Mouse (Mus musculus) lung, postnatal 0 days (tissue): Measurements from ENCODE around the gene Ipo13. TPM values are rescaled to one million over a fixed set of nuclear protein-coding genes. Genes with fewer than 3 reads are reported as not detected.

Experiments used
- ATAC-seq: fragments of 200-750 bp; cut with Nextera tagmentation; 2 replicates; pipeline ENCODE4 v1.8.0; 2017; ENCODE audit warnings: moderate library complexity
- DNase-seq: peaks from one replicate; pipeline ENCODE4 v3.0.0-alpha.2; 2016; ENCODE audit warnings: low spot score
- H3K27ac ChIP-seq: fragments of 300-500 bp; sonication (generic); 2 replicates; pipeline ENCODE4 v1.5.1; 2014; ENCODE audit warnings: antibody characterized with exemption, mild to moderate bottlenecking, low read length, mixed read lengths
- H3K27me3 ChIP-seq: fragments of 300-500 bp; sonication (generic); replicated peaks from 2 replicates; pipeline ENCODE4 v1.6.1; 2014; ENCODE audit warnings: low read length, mixed read lengths; ENCODE audit not compliant: insufficient read depth
- H3K36me3 ChIP-seq: fragments of 300-500 bp; sonication (generic); 2 replicates; pipeline ENCODE4 v1.6.1; 2014; ENCODE audit warnings: low read length, mixed read lengths; ENCODE audit not compliant: insufficient read depth
- H3K4me1 ChIP-seq: fragments of 300-500 bp; sonication (generic); 2 replicates; pipeline ENCODE4 v1.6.1; 2014; ENCODE audit warnings: antibody characterized with exemption, low read depth, low read length, mixed read lengths; ENCODE audit not compliant: insufficient read depth
- H3K4me2 ChIP-seq: fragments of 300-500 bp; sonication (generic); replicated peaks from 2 replicates; pipeline ENCODE4 v1.6.1; 2014; ENCODE audit warnings: low read depth, mild to moderate bottlenecking, low read length, moderate library complexity, mixed read lengths
- H3K4me3 ChIP-seq: fragments of 300-500 bp; sonication (generic); 2 replicates; pipeline ENCODE4 v1.5.1; 2014; ENCODE audit warnings: low read depth, low read length
- H3K9ac ChIP-seq: fragments of 300-500 bp; sonication (generic); replicated peaks from 2 replicates; pipeline ENCODE4 v1.6.1; 2014; ENCODE audit warnings: low read depth, mild to moderate bottlenecking
- H3K9me3 ChIP-seq: fragments of 300-500 bp; sonication (generic); 2 replicates; pipeline ENCODE4 v1.6.1; 2016; ENCODE audit warnings: low read length, mixed read lengths
- CTCF ChIP-seq: IDR thresholded peaks from 2 replicates; pipeline ENCODE4 v1.5.1; 2016; ENCODE audit warnings: antibody characterized with exemption, mild to moderate bottlenecking
- EP300 ChIP-seq: IDR thresholded peaks from 2 replicates; pipeline ENCODE4 v1.6.1; 2016; ENCODE audit warnings: antibody characterized with exemption, mild to moderate bottlenecking, control low read depth
- WGBS: fragments of 180-500 bp; shearing (Covaris S2); extraction: QIAGEN DNeasy Blood & Tissue Kit; methylation state at CpG from one replicate; pipeline ENCODE4 v1.1.7; 2014; 5-methylcytosine and 5-hydroxymethylcytosine counted together
- polyA plus RNA-seq: library from polyadenylated mRNA; unstranded; fragments of >200 nt; fragmentation: Nextera tagmentation; extraction: Ambion mirVana; gene quantifications from 2 replicates; pipeline ENCODE4 v1.2.1, GENCODE M21; 2015

Gene Ipo13
- polyA plus RNA-seq, 1 experiment from 2014 or later: 35.6 TPM

DNA sequence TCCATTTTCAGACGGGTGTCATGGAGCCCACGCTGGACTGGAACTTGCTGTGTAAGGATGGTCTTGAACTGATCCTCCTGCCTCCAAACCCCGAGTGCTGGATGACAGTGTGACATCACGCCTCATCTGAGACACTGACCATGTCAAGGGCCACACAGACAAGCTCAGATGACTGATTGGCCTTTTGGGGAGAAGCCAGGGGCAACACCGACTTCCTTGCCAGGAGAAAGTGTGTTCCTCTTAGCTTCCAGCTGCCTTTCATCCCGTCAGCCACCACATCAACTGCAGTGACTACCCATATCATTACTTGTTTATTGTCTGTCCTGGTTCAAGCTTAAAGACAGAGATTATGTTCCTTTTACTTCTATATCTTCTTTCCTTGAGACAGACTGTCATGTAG, 10.1 kb upstream of the Ipo13 start:
- WGBS: 33% methylated on average over 5 of the region's 6 CpGs
- Histone ChIP-seq H3K9ac (no peak overlapping the region), H3K4me1 (peaks cover 10% of the 10 kb centered on the region; the same call in 1 of the 2 replicates), H3K4me2 (no peak overlapping the region), H3K4me3 (no peak overlapping the region), H3K27ac (no peak overlapping the region), H3K9me3 (no peaks in the 10 kb centered on the region), H3K27me3 (peaks cover 29% of the 10 kb centered on the region), H3K36me3 (no peaks in the 10 kb centered on the region)
- TF ChIP-seq EP300 (no peak), CTCF (no peak)
- peak; percentile 15 for ATAC-seq
- peak; percentile 74 for DNase-seq

DNA sequence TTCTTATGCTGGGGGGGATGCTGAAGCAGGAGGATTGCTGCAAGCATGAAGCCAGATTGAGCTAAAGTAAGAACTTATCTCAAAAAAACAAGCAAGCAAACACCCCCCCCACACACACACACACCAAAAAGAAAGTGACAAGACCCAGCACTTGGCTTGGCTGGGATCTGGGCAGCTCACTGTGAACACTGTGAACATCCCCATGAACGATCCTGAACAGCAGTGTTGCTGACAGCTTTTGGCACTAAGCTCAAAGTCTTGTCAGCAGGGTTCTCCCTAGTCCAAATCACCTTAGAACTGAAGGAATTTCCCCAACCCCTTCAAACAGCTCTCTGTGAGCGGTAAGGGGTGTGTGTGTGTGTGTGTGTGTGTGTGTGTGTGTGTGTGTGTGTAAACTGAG, 8.7 kb upstream of the Ipo13 start:
- Histone ChIP-seq H3K27ac (no peak overlapping the region), H3K36me3 (no peaks in the 10 kb centered on the region), H3K9ac (no peak overlapping the region), H3K9me3 (no peaks in the 10 kb centered on the region), H3K27me3 (peaks cover 29% of the 10 kb centered on the region), H3K4me1 (peaks cover 6% of the 10 kb centered on the region; the same call in 1 of the 2 replicates), H3K4me2 (no peak overlapping the region), H3K4me3 (no peak overlapping the region)
- WGBS: 21% methylated on average over 2 of the region's 2 CpGs
- DNase-seq: no peak
- no peak for ATAC-seq
- no peak for TF ChIP-seq CTCF
- no peak for TF ChIP-seq EP300

DNA sequence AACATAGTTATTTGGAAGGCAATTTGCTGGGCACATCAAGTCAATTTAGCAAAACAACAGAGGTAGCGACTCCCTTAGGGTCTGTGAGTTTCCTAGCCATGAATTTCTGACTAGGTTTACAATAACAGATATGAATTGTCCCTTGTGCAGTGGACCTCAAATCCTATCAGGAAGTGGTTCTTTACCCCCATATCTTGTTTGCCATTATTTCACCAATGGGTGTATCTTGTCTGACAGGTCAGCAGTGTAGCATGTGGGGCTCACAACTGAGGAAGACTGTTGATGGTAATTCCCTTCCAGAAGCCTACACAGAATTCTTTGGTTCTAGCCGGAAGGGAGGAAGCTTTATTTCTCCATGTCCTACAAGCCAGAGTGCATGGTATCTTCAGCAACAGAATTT, 6.6 kb upstream of the Ipo13 start:
- Histone ChIP-seq H3K9ac (no peak overlapping the region), H3K9me3 (no peaks in the 10 kb centered on the region), H3K27me3 (peaks cover 12% of the 10 kb centered on the region; the same call in 1 of the 2 replicates), H3K4me1 (no peaks in the 10 kb centered on the region), H3K27ac (no peak overlapping the region), H3K4me2 (no peak overlapping the region), H3K4me3 (no peak overlapping the region), H3K36me3 (no peaks in the 10 kb centered on the region)
- TF ChIP-seq CTCF (no peak), EP300 (no peak)
- DNase-seq: no peak
- WGBS: 83% methylated on average over 2 of the region's 2 CpGs
- no peak for ATAC-seq

DNA sequence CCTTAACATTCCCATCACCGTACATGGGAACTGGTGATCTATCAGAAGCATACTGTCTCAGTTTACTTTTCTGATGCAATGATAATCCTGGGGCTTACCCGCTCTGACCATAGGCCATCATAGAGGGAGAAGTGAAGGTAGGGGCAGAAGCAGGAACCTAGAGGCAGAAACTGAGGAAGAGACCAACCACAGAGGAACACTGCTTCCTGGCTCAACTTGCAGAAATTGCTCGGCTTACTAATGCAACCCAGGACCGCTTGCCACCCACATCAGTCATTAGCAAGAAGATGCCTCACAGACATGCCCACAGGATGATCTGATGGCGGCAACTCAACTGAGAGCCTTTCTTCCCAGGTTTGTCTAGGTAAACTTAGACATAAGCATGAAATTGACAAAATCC, 4.0 kb upstream of the Ipo13 start:
- H3K4me2 ChIP-seq: no peak overlapping the region
- H3K9me3 ChIP-seq: no peaks in the 10 kb centered on the region
- no peaks in the 10 kb centered on the region for H3K27me3 ChIP-seq
- ATAC-seq (no peak), DNase-seq (no peak)
- TF ChIP-seq CTCF: no peak
- TF ChIP-seq EP300: no peak
- H3K4me3 ChIP-seq: no peak overlapping the region
- WGBS: 77% methylated on average over 5 of the region's 5 CpGs
- H3K4me1 ChIP-seq: peaks cover 11% of the 10 kb centered on the region; the same call in 1 of the 2 replicates
- H3K9ac ChIP-seq: no peak overlapping the region
- no peaks in the 10 kb centered on the region for H3K36me3 ChIP-seq
- no peak overlapping the region for H3K27ac ChIP-seq

DNA sequence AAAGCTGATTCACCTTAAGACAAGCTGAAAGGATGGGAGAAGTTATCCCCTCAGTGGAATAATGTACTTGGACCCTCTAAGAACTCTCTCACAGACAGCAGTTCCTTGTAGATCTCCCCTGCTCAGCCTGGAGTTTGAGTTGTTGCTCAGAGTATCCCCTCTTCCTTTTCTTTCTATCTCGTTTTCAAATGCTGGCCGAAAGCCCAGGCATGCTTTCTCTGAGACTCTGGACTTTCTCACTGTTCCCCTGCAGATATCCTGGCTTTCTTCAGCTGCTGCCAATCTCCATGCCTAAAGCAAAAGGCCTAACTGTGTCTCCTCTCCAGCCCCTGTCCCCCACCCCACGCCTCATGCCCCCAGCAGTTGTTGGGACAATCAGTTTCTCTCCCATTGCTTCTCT, 3.5 kb upstream of the Ipo13 start:
- Histone ChIP-seq H3K9ac (no peak overlapping the region), H3K4me2 (no peak overlapping the region), H3K4me3 (no peak overlapping the region), H3K27ac (no peak overlapping the region), H3K36me3 (no peaks in the 10 kb centered on the region), H3K9me3 (no peaks in the 10 kb centered on the region), H3K27me3 (no peaks in the 10 kb centered on the region), H3K4me1 (peaks cover 16% of the 10 kb centered on the region; the same call in 1 of the 2 replicates)
- WGBS: 46% methylated on average over 3 of the region's 3 CpGs
- no peak for ATAC-seq
- TF ChIP-seq CTCF (no peak), EP300 (no peak)
- DNase-seq: no peak

DNA sequence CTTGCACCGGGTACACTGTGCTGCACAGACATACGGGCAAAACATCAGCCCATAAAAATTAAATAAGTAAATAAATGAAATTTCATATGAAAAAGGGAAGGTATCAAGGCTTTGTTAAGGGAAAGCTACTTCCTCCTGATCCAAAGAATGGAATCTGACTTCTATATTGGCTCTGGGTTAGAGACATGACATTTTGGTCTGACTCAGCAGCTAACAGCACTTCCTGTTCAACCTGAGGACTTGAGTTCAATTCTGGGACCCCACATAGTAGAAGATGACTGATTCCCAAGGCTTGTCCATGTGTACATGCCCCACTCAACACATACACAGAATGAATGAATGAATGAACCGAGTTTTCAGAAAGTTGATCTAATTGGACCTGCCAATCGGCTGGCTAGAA, 3.0 kb upstream of the Ipo13 start:
- WGBS: 87% methylated on average over 4 of the region's 4 CpGs
- H3K4me2 ChIP-seq: no peak overlapping the region

DNA sequence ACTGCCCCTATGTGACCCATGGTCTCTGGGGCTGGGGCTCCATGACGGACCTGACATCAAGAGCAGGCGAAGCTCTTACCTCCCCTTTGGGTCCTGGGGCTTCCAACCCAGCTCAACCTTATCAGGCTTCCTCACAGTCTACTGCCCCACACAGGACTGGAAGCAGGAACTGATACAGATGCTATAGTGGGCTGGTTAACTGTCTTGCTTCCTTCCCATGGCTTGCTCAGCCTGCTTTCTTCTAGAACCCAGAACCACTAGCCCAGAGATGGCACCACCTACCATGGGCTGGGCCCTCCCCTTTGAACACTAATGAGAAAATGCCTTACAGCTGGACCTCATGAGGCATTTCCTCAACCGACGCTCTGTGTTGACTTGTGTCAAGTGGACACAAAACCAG, 2.6 kb upstream of the Ipo13 start:
- H3K27me3 ChIP-seq: no peaks in the 10 kb centered on the region
- DNase-seq: no peak
- H3K4me1 ChIP-seq: peaks cover 21% of the 10 kb centered on the region; the same call in 1 of the 2 replicates
- H3K27ac ChIP-seq: no peak overlapping the region
- H3K4me2 ChIP-seq: no peak overlapping the region
- TF ChIP-seq CTCF (no peak), EP300 (no peak)
- H3K9ac ChIP-seq: no peak overlapping the region
- no peak overlapping the region for H3K4me3 ChIP-seq
- no peaks in the 10 kb centered on the region for H3K36me3 ChIP-seq
- WGBS: 92% methylated on average over 4 of the region's 4 CpGs
- no peaks in the 10 kb centered on the region for H3K9me3 ChIP-seq
- no peak for ATAC-seq

More for the DNA sequence above, 3.0 kb upstream of the Ipo13 start:
- TF ChIP-seq CTCF (no peak), EP300 (no peak)
- DNase-seq (no peak), ATAC-seq (no peak)
- H3K9me3 ChIP-seq: no peaks in the 10 kb centered on the region
- H3K4me3 ChIP-seq: no peak overlapping the region
- H3K27me3 ChIP-seq: no peaks in the 10 kb centered on the region
- H3K4me1 ChIP-seq: peaks cover 20% of the 10 kb centered on the region; the same call in 1 of the 2 replicates
- no peak overlapping the region for H3K27ac ChIP-seq
- no peaks in the 10 kb centered on the region for H3K36me3 ChIP-seq
- no peak overlapping the region for H3K9ac ChIP-seq
